Comparison of ENCODE assay signal across 8 mouse cellular contexts in genomic region chr10:8760598-8760997, GRCm38 (mm10).
DNase-seq lines count a peak whose midpoint lies in the region; ATAC-seq and TF ChIP-seq lines count a peak whose summit lies in the region.

No protein-coding gene starts in this region.

- DNase-seq in neural tube, embryonic 11.5 days (ENCODE audit: low spot score): peak; percentile 65
- no peak for DNase-seq in neural tube, embryonic 10.5 days (ENCODE audit: extremely low spot score, low spot score)
- DNase-seq in gastrocnemius, adult 2 months: peak; percentile 66
- no peak for DNase-seq in frontal cortex, postnatal 10 days (ENCODE audit: low spot score in 2 of 2)
- DNase-seq in ovary, postnatal 14 days (ENCODE audit: low spot score): no peak
- no peak for DNase-seq in B cell, adult 2 months

- H3K36me3 ChIP-seq in neural tube, embryonic 11.5 days (ENCODE audit: control insufficient read depth, insufficient read depth, low read length): no peaks in the 10 kb centered on the region
- H3K36me3 ChIP-seq in intestine, embryonic 15.5 days: no peaks in the 10 kb centered on the region
- no peaks in the 10 kb centered on the region for H3K36me3 ChIP-seq in midbrain, embryonic 15.5 days (replicated peaks)

- H3K9ac ChIP-seq in neural tube, embryonic 11.5 days (ENCODE audit: low read length): no peak overlapping the region
- no peak overlapping the region for H3K9ac ChIP-seq in intestine, embryonic 15.5 days
- H3K9ac ChIP-seq in midbrain, embryonic 15.5 days: no peak overlapping the region

- peaks cover 41% of the 10 kb centered on the region for H3K4me1 ChIP-seq in neural tube, embryonic 11.5 days (ENCODE audit: control insufficient read depth, insufficient read depth, low read length)
- peaks cover 21% of the 10 kb centered on the region for H3K4me1 ChIP-seq in intestine, embryonic 15.5 days (replicated peaks)
- H3K4me1 ChIP-seq in midbrain, embryonic 15.5 days: peaks cover 47% of the 10 kb centered on the region

- peak overlapping the region; percentile 48 for H3K4me2 ChIP-seq in neural tube, embryonic 11.5 days (ENCODE audit: low read depth)
- H3K4me2 ChIP-seq in intestine, embryonic 15.5 days (replicated peaks): no peak overlapping the region
- peak overlapping the region; percentile 31 for H3K4me2 ChIP-seq in midbrain, embryonic 15.5 days

- ATAC-seq in neural tube, embryonic 11.5 days (ENCODE audit: insufficient read depth, low FRiP score, low TSS enrichment): peak; percentile 64
- ATAC-seq in intestine, embryonic 15.5 days: peak; percentile 52
- peak; percentile 53 for ATAC-seq in midbrain, embryonic 15.5 days (replicated peaks)

- no peaks in the 10 kb centered on the region for H3K9me3 ChIP-seq in neural tube, embryonic 11.5 days (ENCODE audit: control insufficient read depth, low read length)
- no peaks in the 10 kb centered on the region for H3K9me3 ChIP-seq in intestine, embryonic 15.5 days
- no peaks in the 10 kb centered on the region for H3K9me3 ChIP-seq in midbrain, embryonic 15.5 days

- intact Hi-C loops in gastrocnemius, adult 2 months (cut with DNase I): no loop called here

- no peaks in the 10 kb centered on the region for H3K27me3 ChIP-seq in neural tube, embryonic 11.5 days (ENCODE audit: control insufficient read depth, insufficient read depth, low read length)
- H3K27me3 ChIP-seq in intestine, embryonic 15.5 days (replicated peaks): no peaks in the 10 kb centered on the region
- no peaks in the 10 kb centered on the region for H3K27me3 ChIP-seq in midbrain, embryonic 15.5 days (replicated peaks)

- peak overlapping the region; percentile 44 for H3K4me3 ChIP-seq in neural tube, embryonic 11.5 days (ENCODE audit: low read depth, low read length)
- H3K4me3 ChIP-seq in gastrocnemius, adult 2 months: peak overlapping the region; percentile 73
- H3K4me3 ChIP-seq in intestine, embryonic 15.5 days (replicated peaks): no peak overlapping the region; the same call in 1 of the 2 replicates
- peak overlapping the region; percentile 20; the same call in 1 of the 2 replicates for H3K4me3 ChIP-seq in midbrain, embryonic 15.5 days

- TF ChIP-seq CTCF in gastrocnemius, adult 2 months (IDR thresholded peaks at IDR 0.05): no peak

- peak overlapping the region; percentile 5 for H3K27ac ChIP-seq in neural tube, embryonic 11.5 days (ENCODE audit: low read depth, low read length)
- peak overlapping the region; percentile 88 for H3K27ac ChIP-seq in gastrocnemius, adult 2 months
- 0 out of 2 replicates have a peak overlapping the region, but pooled peaks have one; percentile 28 for H3K27ac ChIP-seq in intestine, embryonic 15.5 days
- H3K27ac ChIP-seq in midbrain, embryonic 15.5 days: peak overlapping the region; percentile 58

- 20% methylated on average over 4 of the region's 4 CpGs for WGBS in neural tube, embryonic 11.5 days
- 34% methylated on average over 4 of the region's 4 CpGs for WGBS in intestine, embryonic 15.5 days
- 8% methylated on average over 4 of the region's 4 CpGs for WGBS in midbrain, embryonic 15.5 days

Comparison
In these comparisons a context has a peak if more than half of its experiments do, and no peak if none do; other contexts are left out.
1. DNase-seq: peak in neural tube, embryonic 11.5 days (single experiment) and gastrocnemius, adult 2 months (single experiment); none in neural tube, embryonic 10.5 days (single experiment), frontal cortex, postnatal 10 days (0 of 2), ovary, postnatal 14 days (single experiment) and B cell, adult 2 months (0 of 2).
2. H3K27ac ChIP-seq: peak in every context shown above with its lines; median percentile 88 in gastrocnemius, adult 2 months; 58 in midbrain, embryonic 15.5 days; 28 in intestine, embryonic 15.5 days; 5 in neural tube, embryonic 11.5 days.
3. Peak in every context shown above with its lines, with median percentiles within 50 percentile points of each other: ATAC-seq.